Mouse (Mus musculus) heart, adult 2 months (tissue): Measurements from ENCODE around the gene Dusp6.

Experiments
- CTCF ChIP-seq: fragments of 200-600 bp; IDR thresholded peaks from 2 replicates; pipeline ENCODE4 v1.8.1; 2022; ENCODE audit warnings: antibody characterized with exemption, mild to moderate bottlenecking, moderate library complexity
- EP300 ChIP-seq: fragments of 200-500 bp; IDR thresholded peaks from 2 replicates; pipeline ENCODE4 v1.6.1; 2011; ENCODE audit warnings: low read depth, low read length, control low read depth; ENCODE audit not compliant: insufficient read depth
- POLR2A ChIP-seq: fragments of 200-500 bp; IDR thresholded peaks from 2 replicates; pipeline ENCODE4 v1.6.1; 2011; ENCODE audit warnings: mild to moderate bottlenecking, low read depth, low read length, control low read depth; ENCODE audit not compliant: insufficient read depth

DNA sequence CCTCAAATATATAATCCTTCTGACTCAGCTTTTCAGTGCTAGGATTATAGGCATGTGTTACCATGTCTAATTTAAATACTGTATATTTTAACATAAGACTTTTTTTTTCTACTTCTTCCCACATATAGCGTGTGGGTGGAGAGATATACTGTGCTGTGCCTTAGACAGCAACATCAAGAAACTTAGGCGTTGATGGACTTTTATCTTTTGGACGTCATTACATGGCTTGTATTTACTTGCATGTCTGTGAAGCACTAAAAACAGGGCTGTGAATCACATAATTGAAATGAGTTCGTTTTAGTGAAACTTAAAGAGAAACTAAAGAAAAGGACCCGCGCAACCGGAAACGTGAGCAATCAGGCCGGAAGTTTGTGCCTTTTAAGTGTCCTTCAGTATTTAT, 46.6 kb downstream of the Dusp6 start:
- TF ChIP-seq EP300 (no peak), POLR2A (no peak), CTCF (no peak)
